Mouse (Mus musculus): ENCODE measurements around the gene Tfec. TPM values are rescaled to one million over a fixed set of nuclear protein-coding genes. Genes with fewer than 3 reads are reported as not detected.

Gene Tfec
- not detected for total RNA-seq (2021)
- long read RNA-seq, experiment 1, result 0 reads
- long read RNA-seq, experiment 2, result 0 reads

DNA sequence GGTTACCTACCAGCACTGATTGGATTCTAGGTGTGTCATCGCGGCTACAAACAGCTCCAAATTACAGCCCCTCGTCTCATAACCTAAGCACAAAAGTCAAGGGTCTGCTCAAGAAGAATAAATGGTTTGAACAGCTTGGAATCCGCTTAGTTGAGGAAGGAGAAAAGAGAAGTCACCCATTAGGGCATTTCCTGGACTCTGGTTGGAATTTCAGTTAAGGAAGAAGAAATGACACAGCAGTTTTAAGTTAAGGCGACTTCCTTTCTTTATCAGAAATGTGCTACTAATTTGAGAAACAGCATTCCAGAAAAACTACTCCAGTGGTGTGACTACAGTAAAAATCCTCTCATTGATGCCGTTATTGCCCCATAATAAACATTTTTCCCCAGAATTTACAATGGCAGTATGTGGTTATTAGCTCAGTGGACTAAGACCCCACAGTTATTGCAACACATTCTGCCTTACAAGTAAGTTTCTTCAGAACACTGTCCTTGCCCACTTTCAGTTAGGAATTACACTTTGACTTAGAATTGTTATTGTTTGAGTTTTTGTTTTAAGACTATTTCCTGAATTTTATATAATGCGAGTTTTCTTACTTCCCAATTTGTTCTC lies at the start of gene Tfec:
TSS of gene Tfec (minus strand) at position 191 of the 612 bp plus-strand sequence.
- TF ChIP-seq CTCF (conservative IDR thresholded peaks at IDR 0.05), result no peak
- DNase-seq (ENCODE audit: low spot score in 2 of 2), result no peak
- no peak within 1 kb of the TSS for H3K27ac ChIP-seq

DNA sequence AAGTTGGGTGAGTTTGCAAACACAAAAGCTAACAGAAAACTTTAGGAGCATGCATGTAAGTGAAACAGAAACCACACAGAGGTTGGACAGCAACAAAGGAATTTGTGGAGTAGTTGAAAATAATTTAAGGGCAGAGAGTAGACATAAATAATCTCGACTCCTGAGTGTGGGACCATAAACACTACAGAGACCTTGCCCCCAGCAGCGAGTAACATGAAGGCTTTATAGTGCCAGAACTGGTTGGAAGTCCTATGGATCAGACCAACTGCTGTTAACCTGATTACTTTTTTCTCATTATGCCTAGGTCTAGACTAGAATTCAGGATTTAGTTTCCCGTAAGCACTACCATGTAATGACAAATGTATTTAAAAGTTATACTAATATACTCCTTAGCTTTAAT lies 49.6 kb upstream of the Tfec start:
- no peak for DNase-seq (ENCODE audit: low spot score in 2 of 2)
- H3K4me3 ChIP-seq, result no peak overlapping the region
- TF ChIP-seq CTCF (conservative IDR thresholded peaks at IDR 0.05), result no peak
- H3K27ac ChIP-seq, result no peak overlapping the region

More for the DNA sequence above, at the start of gene Tfec:
- H3K4me3 ChIP-seq, result no peak within 1 kb of the TSS

DNA sequence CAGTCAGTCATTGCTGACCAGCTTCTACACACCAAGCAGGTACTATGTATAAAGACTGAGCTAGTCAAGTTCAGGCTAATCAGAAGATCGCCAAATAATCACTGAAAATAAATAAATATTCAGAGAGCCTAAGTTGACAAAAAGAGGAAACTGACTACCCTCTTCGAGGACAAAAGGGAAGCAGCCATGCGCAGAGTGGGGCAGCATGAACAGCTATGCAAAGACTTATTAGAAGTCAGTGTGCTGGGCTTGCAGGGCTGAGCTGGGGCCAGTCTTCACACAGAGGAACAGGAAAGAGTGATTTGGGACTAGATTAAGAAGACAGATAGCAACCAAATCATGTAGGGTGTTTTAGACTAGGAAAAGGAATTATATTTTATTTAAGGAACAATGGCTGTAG lies 45.3 kb upstream of the Tfec start:
- Histone ChIP-seq H3K27ac (no peak overlapping the region), H3K4me3 (no peak overlapping the region)
- no peak for TF ChIP-seq CTCF (conservative IDR thresholded peaks at IDR 0.05)
- no peak for DNase-seq (ENCODE audit: low spot score in 2 of 2)

DNA sequence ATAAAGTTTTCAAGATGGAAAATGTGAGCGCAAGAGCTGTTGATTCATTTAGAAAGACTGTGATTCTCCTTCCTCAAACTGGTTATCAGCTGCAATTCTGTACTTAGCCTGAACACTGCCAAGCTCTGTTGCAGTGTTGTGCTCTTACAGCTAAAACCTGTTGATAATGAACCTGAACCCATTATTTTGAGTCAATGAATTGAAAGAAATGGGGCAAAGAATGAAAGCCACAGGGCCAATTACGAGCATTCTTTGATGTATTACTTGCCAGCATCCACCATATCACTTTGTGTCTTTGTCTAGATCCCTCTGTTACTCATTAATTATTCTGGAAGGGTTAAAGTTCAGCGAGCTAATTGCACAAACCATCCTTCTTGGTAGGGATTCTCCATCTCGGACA lies 44.2 kb upstream of the Tfec start:
- no peak for DNase-seq (ENCODE audit: low spot score in 2 of 2)
- no peak for TF ChIP-seq CTCF (conservative IDR thresholded peaks at IDR 0.05)
- H3K4me3 ChIP-seq, result no peak overlapping the region
- H3K27ac ChIP-seq, result no peak overlapping the region

DNA sequence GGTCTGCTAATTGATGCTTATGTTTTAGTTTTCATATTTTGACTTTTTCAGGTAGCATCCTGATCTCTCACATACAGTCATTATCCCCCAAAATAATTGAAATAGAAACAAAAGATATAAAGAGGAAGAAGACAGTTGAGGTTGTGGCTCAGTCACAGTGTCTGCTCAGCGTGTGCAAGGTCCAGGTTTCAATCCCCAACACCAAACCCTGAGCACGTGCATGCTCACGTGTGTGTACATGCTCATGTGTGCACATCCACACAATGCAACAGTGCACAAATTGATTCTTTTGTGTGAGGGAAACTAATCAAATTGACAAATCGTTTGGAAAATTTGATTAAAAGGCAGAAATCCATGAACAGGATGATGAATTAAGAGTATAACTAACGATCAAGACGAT lies 32.8 kb upstream of the Tfec start:
- no peak for TF ChIP-seq CTCF (conservative IDR thresholded peaks at IDR 0.05)
- H3K27ac ChIP-seq, result no peak overlapping the region
- H3K4me3 ChIP-seq, result no peak overlapping the region
- DNase-seq (ENCODE audit: low spot score in 2 of 2), result no peak

DNA sequence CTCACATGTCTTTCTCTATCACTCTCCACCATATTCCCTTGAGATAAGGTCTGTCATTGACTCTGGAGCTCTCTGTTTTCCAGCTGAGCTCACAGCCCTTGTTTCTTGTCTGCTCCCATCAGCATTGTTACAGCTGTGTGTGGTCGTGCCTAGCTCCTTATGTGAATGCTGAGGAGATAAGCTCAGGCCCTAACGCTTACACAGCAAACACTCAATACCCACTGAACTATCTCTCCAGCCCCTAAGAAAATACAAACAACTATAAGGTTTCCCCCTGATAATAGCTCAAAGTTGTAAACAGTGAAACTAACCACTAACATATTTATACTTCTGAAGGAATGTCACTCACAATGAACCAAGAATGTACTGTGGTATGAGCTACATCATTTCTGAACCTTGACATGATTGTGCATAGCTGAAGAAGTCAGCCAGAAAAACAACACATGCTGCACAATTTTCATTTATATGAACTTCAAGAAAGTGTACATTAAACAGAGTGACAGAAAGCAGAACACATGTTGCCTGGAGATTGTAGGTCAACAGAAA lies 21.9 kb upstream of the Tfec start:
- Histone ChIP-seq H3K27ac (no peak overlapping the region), H3K4me3 (no peak overlapping the region)
- no peak for DNase-seq (ENCODE audit: low spot score in 2 of 2)
- TF ChIP-seq CTCF (conservative IDR thresholded peaks at IDR 0.05), result no peak

DNA sequence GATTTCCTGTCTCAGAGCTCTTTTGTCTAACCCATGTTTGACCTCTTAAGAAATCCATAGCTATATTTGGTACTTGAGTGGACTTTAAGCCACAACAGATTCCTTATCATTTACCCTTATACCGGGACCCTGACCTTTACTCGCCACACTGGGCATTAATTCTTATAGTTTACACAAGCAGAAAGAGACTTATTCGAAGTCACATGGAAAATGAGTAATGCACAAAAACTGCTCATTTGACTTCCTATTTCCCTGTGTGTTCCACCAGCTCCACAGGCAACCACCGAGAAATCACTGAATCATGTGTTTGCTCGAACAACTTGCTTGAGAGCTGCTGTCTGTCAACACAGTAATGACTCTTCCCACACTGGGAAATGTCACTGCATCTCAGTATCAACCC lies 6.4 kb downstream of the Tfec start:
- DNase-seq (ENCODE audit: low spot score in 2 of 2), result no peak
- no peak overlapping the region for H3K27ac ChIP-seq
- H3K4me3 ChIP-seq, result no peak overlapping the region
- TF ChIP-seq CTCF (conservative IDR thresholded peaks at IDR 0.05), result no peak

DNA sequence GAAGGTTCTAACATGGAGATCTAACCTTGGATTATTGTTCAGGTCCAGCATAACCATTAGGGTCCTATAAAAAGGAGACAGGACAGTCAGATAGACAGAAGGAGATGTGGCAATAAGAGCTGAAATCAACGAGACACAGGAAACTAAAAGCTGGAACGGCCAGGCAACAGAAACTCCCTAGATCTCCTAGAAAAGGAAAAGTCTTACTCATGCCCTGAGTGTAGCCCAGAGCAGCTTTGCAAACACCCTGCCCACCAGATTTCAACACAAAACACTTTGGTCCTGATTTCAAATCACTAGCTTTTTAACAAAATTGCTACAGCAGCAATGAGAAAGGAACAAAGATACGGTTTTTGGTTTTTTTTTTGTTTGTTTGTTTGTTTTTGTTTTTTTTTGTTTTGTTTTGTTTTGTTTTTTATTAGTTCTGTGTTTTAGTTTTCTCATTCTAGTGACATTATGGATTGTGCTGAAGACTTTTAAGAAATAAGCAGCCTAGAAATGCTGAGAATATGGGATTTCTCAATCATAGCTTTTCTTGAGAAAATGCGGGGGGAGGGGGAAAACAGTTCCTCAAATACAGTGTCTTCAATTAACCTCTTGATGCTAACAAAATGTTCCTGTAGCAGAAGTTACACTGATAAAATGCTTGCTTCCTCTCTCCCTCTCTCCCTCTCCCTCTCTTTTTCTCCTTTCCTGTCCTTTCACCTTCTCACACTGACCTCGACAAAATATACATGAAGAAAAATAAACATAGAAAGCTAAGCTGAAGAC lies 14.5 kb downstream of the Tfec start:
- TF ChIP-seq CTCF (conservative IDR thresholded peaks at IDR 0.05), result no peak
- no peak overlapping the region for H3K4me3 ChIP-seq
- no peak overlapping the region for H3K27ac ChIP-seq
- no peak for DNase-seq (ENCODE audit: low spot score in 2 of 2)

DNA sequence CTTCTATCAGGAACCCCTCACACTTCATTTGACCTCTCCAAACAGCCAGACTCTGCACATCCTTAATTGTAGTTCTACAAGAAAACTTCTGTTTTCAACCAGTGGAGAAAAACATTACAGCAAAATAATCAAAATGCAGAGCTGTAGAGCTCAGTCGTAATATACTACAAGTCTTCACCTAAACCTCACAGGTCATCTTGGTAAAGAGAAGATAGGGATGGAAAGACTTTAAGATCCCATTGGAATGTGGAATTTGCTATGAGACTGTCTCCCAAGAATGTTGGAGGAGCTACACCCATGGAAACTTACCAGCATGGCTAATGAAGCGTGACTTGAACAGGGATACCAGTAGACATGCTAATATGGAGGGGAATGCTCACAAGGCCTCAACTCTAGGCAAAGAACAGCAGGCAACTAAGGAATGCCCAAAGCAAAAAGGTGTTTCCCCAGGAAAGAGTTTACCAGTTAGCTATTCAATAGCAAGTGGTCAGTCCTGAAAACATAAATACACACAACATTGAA lies 24.2 kb downstream of the Tfec start:
- Histone ChIP-seq H3K4me3 (no peak overlapping the region), H3K27ac (no peak overlapping the region)
- TF ChIP-seq CTCF (conservative IDR thresholded peaks at IDR 0.05), result no peak
- no peak for DNase-seq (ENCODE audit: low spot score in 2 of 2)

DNA sequence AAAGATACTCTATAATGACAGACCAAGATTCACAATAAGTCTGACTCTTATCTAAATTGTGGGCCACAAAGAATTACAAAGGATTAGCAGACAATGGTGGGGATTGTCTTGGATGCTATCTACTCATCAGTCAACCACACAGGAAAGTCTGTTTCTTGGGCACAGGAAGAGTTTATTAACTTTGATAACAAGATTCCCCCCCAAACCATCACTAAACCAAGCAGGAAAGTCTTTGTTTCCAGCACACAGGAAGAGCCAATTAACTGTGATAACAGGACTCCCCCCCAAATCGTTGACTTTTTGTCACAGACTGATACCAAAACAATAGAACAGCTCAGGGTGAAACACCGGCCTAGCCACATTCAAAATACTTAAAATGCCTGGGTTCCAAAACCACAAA lies 28.2 kb downstream of the Tfec start:
- Histone ChIP-seq H3K4me3 (no peak overlapping the region), H3K27ac (no peak overlapping the region)
- TF ChIP-seq CTCF (conservative IDR thresholded peaks at IDR 0.05), result no peak
- DNase-seq (ENCODE audit: low spot score in 2 of 2), result no peak

DNA sequence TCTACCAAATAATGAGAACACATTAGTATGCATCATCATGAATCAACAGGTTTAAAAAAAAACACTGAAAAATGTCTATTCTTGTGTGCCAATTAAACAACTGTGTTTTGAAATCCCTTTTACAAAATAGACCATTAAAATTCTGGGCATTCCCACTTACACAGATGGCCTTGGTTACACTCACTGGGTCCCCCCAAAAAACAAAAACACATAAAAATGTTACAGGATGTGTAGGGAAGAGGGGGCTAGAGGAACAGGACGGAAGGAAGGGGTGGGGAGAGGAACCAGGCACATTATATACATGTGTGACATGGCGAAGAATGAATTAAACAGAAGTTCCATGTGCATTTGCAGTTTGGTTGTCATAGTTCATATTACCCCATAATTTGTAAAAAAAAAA lies 29.9 kb downstream of the Tfec start:
- Histone ChIP-seq H3K27ac (no peak overlapping the region), H3K4me3 (no peak overlapping the region)
- TF ChIP-seq CTCF (conservative IDR thresholded peaks at IDR 0.05), result no peak
- no peak for DNase-seq (ENCODE audit: low spot score in 2 of 2)

DNA sequence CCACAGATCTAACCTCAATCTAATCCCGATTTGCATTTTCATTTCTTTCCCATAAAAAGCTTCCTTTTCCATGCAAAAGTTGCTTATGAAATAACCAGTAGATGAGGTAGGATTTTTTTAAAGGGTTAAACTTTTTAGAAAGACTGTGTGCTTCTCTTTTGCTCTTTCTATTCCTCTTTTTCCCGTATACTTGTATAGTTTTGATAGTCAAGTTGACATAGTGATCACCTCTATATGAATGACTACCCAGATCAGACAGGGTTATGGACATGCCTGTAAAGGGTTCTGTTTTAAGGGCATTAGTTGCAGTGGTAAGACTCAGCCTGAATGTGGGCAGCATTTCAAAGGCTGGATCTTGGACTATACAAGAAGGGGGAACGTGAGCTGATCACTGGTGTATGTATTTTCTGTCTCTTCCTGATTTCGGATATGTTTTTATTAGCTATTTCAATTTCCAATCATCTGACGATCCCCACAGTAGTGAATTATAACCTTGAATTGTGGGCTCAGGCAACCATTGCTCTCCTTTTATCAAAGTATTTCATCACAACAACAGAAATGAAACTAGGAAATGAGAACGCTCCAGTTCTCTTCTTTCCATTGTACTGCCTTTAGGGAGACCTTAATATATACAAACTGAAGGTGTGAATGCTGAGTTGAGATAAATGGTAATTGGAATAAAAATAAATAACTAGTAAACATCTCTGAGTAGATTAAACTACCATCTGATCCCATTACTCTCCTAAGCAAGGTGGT lies 35.3 kb downstream of the Tfec start:
- no peak overlapping the region for H3K4me3 ChIP-seq
- TF ChIP-seq CTCF (conservative IDR thresholded peaks at IDR 0.05), result no peak
- DNase-seq (ENCODE audit: low spot score in 2 of 2), result no peak
- H3K27ac ChIP-seq, result no peak overlapping the region

DNA sequence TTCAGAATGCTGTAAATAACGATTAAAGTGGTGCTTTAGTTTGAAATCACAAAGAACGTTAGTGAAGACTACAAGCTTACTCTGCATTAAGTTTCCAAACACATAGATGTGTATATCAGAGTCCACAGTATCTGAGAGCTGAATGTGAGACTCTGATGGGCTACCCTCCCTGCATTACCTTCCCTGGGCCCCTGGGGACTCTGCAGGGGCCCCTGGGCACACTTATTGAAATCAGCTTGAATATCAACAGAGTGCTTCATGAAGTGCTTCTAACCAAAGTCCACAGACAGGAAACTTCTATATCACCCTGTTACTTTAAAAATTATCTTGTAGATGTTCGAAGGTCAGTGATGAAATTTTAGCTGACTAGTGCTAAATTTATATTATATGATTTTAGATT lies 36.2 kb downstream of the Tfec start:
- no peak for TF ChIP-seq CTCF (conservative IDR thresholded peaks at IDR 0.05)
- no peak overlapping the region for H3K4me3 ChIP-seq

More for the DNA sequence above, 36.2 kb downstream of the Tfec start:
- DNase-seq (ENCODE audit: low spot score in 2 of 2), result no peak
- H3K27ac ChIP-seq, result no peak overlapping the region

All from layer of hippocampus, adult 2 months (tissue).